In the genomic region with DNA sequence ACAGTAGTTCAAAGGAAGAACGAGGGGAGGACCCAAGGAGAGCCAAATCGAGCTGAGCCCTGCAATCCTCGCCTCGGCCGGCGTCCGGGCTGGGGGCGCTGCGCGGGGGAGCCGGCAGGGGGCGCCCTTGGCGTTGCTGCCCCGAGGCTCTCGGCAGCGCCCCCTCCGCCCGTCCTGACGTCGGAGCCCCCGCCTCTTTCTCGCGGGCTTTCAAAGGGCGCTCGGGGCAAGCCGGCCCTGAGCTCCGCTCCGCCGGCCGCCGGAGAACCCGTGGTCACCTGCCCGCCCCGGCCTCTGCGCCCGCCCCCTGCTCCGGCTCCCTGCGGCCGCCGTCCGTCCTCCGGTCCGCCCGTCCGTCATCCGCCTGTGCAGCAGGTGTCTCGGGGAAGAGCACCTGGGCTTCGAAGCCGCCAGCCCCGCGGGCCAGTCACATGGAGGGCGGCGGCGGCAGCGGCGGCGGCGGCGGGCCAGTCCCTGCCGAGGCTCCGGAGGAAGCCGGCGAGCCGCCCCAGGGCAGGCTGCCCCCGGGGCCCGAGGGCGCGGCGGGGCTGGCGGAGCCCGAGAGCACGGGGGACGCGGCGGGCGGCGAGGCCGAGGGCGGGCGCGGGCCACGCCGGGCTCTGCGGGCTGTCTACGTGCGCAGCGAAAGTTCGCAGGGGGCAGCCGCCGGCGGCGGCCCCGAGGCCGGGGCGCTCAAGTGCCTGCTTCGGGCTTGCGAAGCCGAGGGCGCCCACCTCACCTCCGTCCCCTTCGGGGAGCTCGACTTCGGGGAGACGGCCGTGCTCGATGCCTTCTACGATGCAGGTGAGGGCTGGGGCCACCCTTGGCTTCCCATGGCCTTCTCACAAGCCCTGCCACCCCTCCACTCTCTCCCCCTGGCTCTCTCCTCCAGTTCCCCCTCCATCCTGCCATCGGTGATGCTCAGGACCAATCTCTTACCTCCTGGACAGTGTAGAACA, we compare ENCODE assay signal across 8 mouse cellular contexts. TPM values are rescaled to one million over a fixed set of nuclear protein-coding genes. Genes with fewer than 3 reads are reported as not detected.
A peak's percentile ranks its signal among the peaks of the same experiment; 100 is the strongest.
DNase-seq lines count a peak whose midpoint lies in the region; ATAC-seq and TF ChIP-seq lines count a peak whose summit lies in the region.

A gene (plus strand): TSS at position 432 of the 959 bp plus-strand sequence.

- H3K27ac ChIP-seq in MEL (ENCODE audit: control insufficient read depth, low read depth, low read length) = no peak within 1 kb of the TSS

- peaks cover 0 to 6% of the 10 kb centered on the region in 2 experiments; a peak in 2 of 4 replicates for H3K36me3 ChIP-seq in MEL (ENCODE audit: control insufficient read depth in 1 of 2, insufficient read depth in 2 of 2, low read length in 2 of 2)

- H3K9ac ChIP-seq in MEL (ENCODE audit: control insufficient read depth, low read depth, low read length, poor library complexity, severe bottlenecking) = peak within 1 kb of the TSS; percentile 88

- TF ChIP-seq RAD21 in MEL (IDR thresholded peaks at IDR 0.05; ENCODE audit: low read depth, low read length) = peak; percentile 51

- ATAC-seq in hematopoietic stem cell, adult 5-6 weeks (replicated peaks in 1 of 2; ENCODE audit: insufficient read depth in 1 of 2, low FRiP score in 2 of 2, low TSS enrichment in 1 of 2, low read depth in 1 of 2, poor library complexity in 2 of 2, severe bottlenecking in 2 of 2) = peak; percentile 73 to 82
- peak; percentile 99 for ATAC-seq in megakaryocyte, adult 5-6 weeks (ENCODE audit: poor library complexity, severe bottlenecking)

- peak within 1 kb of the TSS; percentile 60 to 77 for H3K4me3 ChIP-seq in MEL (ENCODE audit: control insufficient read depth in 1 of 2, insufficient read depth in 1 of 2, low read depth in 2 of 2, low read length in 2 of 2)

- no peak for TF ChIP-seq EP300 in MEL (IDR thresholded peaks at IDR 0.05; ENCODE audit: low read depth in 1 of 2, low read length in 2 of 2)

- H3K27me3 ChIP-seq in MEL (ENCODE audit: control insufficient read depth in 1 of 2, insufficient read depth in 2 of 2, low read length in 2 of 2) = no peaks in the 10 kb centered on the region; a peak in 2 of 4 replicates

- peaks cover 4% of the 10 kb centered on the region; the same call in 1 of the 2 replicates for H3K79me2 ChIP-seq in MEL (ENCODE audit: control insufficient read depth, insufficient read depth, low read length, poor library complexity)

- TF ChIP-seq POLR2A in MEL (IDR thresholded peaks at IDR 0.05; ENCODE audit: control insufficient read depth in 1 of 2, insufficient read depth in 1 of 2, low read depth in 1 of 2, low read length in 2 of 2, poor library complexity in 1 of 2) = peak; percentile 37 to 51; a peak in 1 of 4 replicates
- TF ChIP-seq POLR2A in brain, embryonic 14.5 days (IDR thresholded peaks at IDR 0.05; ENCODE audit: borderline replicate concordance, extremely low read depth, insufficient read depth, insufficient read length, poor library complexity, severe bottlenecking) = no peak

- TF ChIP-seq CTCF in MEL (IDR thresholded peaks at IDR 0.05 in 2 of 3, conservative IDR thresholded peaks at IDR 0.05 in 1 of 3; ENCODE audit: control insufficient read depth in 1 of 3, insufficient read depth in 1 of 3, low read depth in 2 of 3, low read length in 3 of 3, poor library complexity in 1 of 3, severe bottlenecking in 1 of 3) = peak; percentile 69 to 100 (median 97); a peak in 5 of 6 replicates
- peak; percentile 61 for TF ChIP-seq CTCF in brain, embryonic 14.5 days (IDR thresholded peaks at IDR 0.05; ENCODE audit: borderline replicate concordance, extremely low read depth, insufficient read depth, insufficient read length)

- peaks cover 3 to 4% of the 10 kb centered on the region in 2 experiments; a peak in 2 of 4 replicates for H3K4me1 ChIP-seq in MEL (ENCODE audit: control insufficient read depth in 1 of 2, insufficient read depth in 2 of 2, low read length in 2 of 2)

- peak; percentile 87 for DNase-seq in MEL (ENCODE audit: low read depth, low spot score)
- peak; percentile 43 for DNase-seq in brain, embryonic 14.5 days (ENCODE audit: low read depth)
- DNase-seq in forelimb bud, embryonic 11.5 days (ENCODE audit: low read depth, low spot score) = peak; percentile 10
- peak; percentile 31 to 36 for DNase-seq in layer of hippocampus, postnatal 25 days (ENCODE audit: extremely low spot score in 1 of 2, low spot score in 1 of 2)
- peak; percentile 27 for DNase-seq in retina, postnatal 7 days (ENCODE audit: low read depth, low spot score)
- DNase-seq in urinary bladder, adult 2 months (ENCODE audit: low spot score) = peak; percentile 38

- H3K9me3 ChIP-seq in MEL (replicated peaks; ENCODE audit: insufficient read depth, low read length) = no peaks in the 10 kb centered on the region

TF ChIP-seq in MEL, 35 proteins besides CTCF, POLR2A, EP300 and RAD21:
- TF ChIP-seq POLR2AphosphoS2 (IDR thresholded peaks at IDR 0.05; ENCODE audit: low read length) (no peak), TBP (IDR thresholded peaks at IDR 0.05; ENCODE audit: low read depth, low read length) (no peak), ELF1 (IDR thresholded peaks at IDR 0.05; ENCODE audit: low read depth, low read length) (no peak), UBTF (IDR thresholded peaks at IDR 0.05; ENCODE audit: borderline replicate concordance, insufficient read depth, low read depth, low read length) (peak; percentile 16; the same call in 1 of the 2 replicates), MYB (IDR thresholded peaks at IDR 0.05; ENCODE audit: low read depth, low read length) (no peak), CHD1 (IDR thresholded peaks at IDR 0.05; ENCODE audit: low read depth, low read length) (no peak), ETS1 (IDR thresholded peaks at IDR 0.05; ENCODE audit: low read depth, low read length) (no peak), MAX (IDR thresholded peaks at IDR 0.05; ENCODE audit: low read length) (peak; percentile 50; the same call in 1 of the 2 replicates), ZNF384 (IDR thresholded peaks at IDR 0.05; ENCODE audit: low read depth, low read length) (no peak), MAZ (IDR thresholded peaks at IDR 0.05; ENCODE audit: low read depth, low read length) (peak; percentile 74; the same call in 1 of the 2 replicates), ZC3H11A (IDR thresholded peaks at IDR 0.05; ENCODE audit: low read depth, low read length) (no peak), GATA1 (IDR thresholded peaks at IDR 0.05; ENCODE audit: low read depth, low read length) (no peak), KAT2A (conservative IDR thresholded peaks at IDR 0.05; ENCODE audit: low read depth, low read length) (no peak), MAFK (IDR thresholded peaks at IDR 0.05; ENCODE audit: borderline replicate concordance, low read depth, low read length) (no peak), E2F4 (IDR thresholded peaks at IDR 0.05; ENCODE audit: borderline replicate concordance, low read depth, low read length) (no peak), TCF12 (IDR thresholded peaks at IDR 0.05; ENCODE audit: low read depth, low read length) (no peak), TAL1 (IDR thresholded peaks at IDR 0.05; ENCODE audit: low read length) (no peak), MYC (IDR thresholded peaks at IDR 0.05; ENCODE audit: low read depth, low read length) (no peak), MEF2A (IDR thresholded peaks at IDR 0.05; ENCODE audit: extremely low read depth, insufficient replicate concordance, low read depth, low read length, poor library complexity, severe bottlenecking) (no peak), GABPA (IDR thresholded peaks at IDR 0.05; ENCODE audit: low read depth, low read length) (no peak), USF2 (IDR thresholded peaks at IDR 0.05; ENCODE audit: borderline replicate concordance in 1 of 2, insufficient read depth in 1 of 2, low read depth in 1 of 2, low read length in 2 of 2) (no peak), USF1 (IDR thresholded peaks at IDR 0.05; ENCODE audit: low read depth, low read length) (0 out of 2 replicates have a peak, but pooled peaks have one; percentile 29), ZKSCAN1 (IDR thresholded peaks at IDR 0.05; ENCODE audit: low read depth, low read length) (no peak), HCFC1 (IDR thresholded peaks at IDR 0.05; ENCODE audit: low read depth, low read length) (no peak), MXI1 (IDR thresholded peaks at IDR 0.05; ENCODE audit: low read depth, low read length) (no peak), RCOR1 (IDR thresholded peaks at IDR 0.05; ENCODE audit: low read depth, low read length) (no peak), SMC3 (IDR thresholded peaks at IDR 0.05; ENCODE audit: low read depth, low read length) (peak; percentile 71), NRF1 (IDR thresholded peaks at IDR 0.05; ENCODE audit: insufficient read depth, low read depth, low read length, poor library complexity, severe bottlenecking) (no peak), ZMIZ1 (IDR thresholded peaks at IDR 0.05; ENCODE audit: low read depth, low read length) (no peak), JUND (IDR thresholded peaks at IDR 0.05; ENCODE audit: low read depth, low read length) (no peak), CHD2 (IDR thresholded peaks at IDR 0.05; ENCODE audit: low read length) (no peak), BHLHE40 (IDR thresholded peaks at IDR 0.05; ENCODE audit: borderline replicate concordance, low read depth, low read length) (no peak), SIN3A (IDR thresholded peaks at IDR 0.05; ENCODE audit: low read length) (no peak), NELFE (IDR thresholded peaks at IDR 0.05; ENCODE audit: low read depth, low read length) (peak; percentile 35; the same call in 1 of the 2 replicates), POLR2AphosphoS5 (IDR thresholded peaks at IDR 0.05; ENCODE audit: borderline replicate concordance, low read depth, low read length) (no peak)
TF ChIP-seq in MEL: peak in this region for 6.

RNA-seq across cellular contexts. Expression of the gene that starts here (rescaled TPM):
- 12.7 and 14.8 TPM in 2 replicates for total RNA-seq in MEL (2012; rRNA removed)
- polyA plus RNA-seq in MEL (2012; ENCODE audit: insufficient read depth in 1 of 2, insufficient read length in 2 of 2, low read depth in 1 of 2, low replicate concordance in 2 of 2, missing spikeins in 1 of 2) = 10 to 100 TPM in 1 of 2 experiments, not detected in 1; 16.9 TPM
- polyA plus RNA-seq in brain, embryonic 14.5 days (2012; rRNA removed) = 0.89 and 1.2 TPM in 2 replicates
- total RNA-seq in hematopoietic stem cell, adult 5-6 weeks (2017) = 1.0 and 1.4 TPM in 2 replicates
- total RNA-seq in layer of hippocampus, postnatal 25 days (2021) = 1 to 10 TPM; 1.4 to 1.5 TPM
- total RNA-seq in megakaryocyte, adult 5-6 weeks (2015) = 9.3 and 9.9 TPM in 2 replicates
- 10.4 and 11.2 TPM in 2 replicates for total RNA-seq in megakaryocyte, adult 5-6 weeks (2017)
- 1.4 and 1.9 TPM in 2 replicates for polyA plus RNA-seq in urinary bladder, adult 2 months (2012; rRNA removed)

Comparison
In these comparisons a context has a peak if more than half of its experiments do, and no peak if none do; other contexts are left out.
1. DNase-seq: peak in every context shown above with its lines; median percentile 87 in MEL; 43 in brain, embryonic 14.5 days; 38 in urinary bladder, adult 2 months; 34 in layer of hippocampus, postnatal 25 days; 27 in retina, postnatal 7 days; 10 in forelimb bud, embryonic 11.5 days.